Mouse (Mus musculus) C2C12 (cell line): Measurements from ENCODE around the gene Ciao2a.

ENCODE experiments used
- CEBPB ChIP-seq: IDR thresholded peaks from one replicate; pipeline ENCODE4 v1.6.1; 2011; ENCODE audit warnings: low read depth, mild to moderate bottlenecking, control low read depth, moderate library complexity
- CTCF ChIP-seq: IDR thresholded peaks from one replicate; pipeline ENCODE4 v1.5.1; 2011; ENCODE audit not compliant: control insufficient read depth, insufficient read depth, insufficient read length
- FOSL1 ChIP-seq: IDR thresholded peaks from one replicate; pipeline ENCODE4 v1.8.0; 2011; ENCODE audit warnings: mild to moderate bottlenecking, low read length; ENCODE audit not compliant: poor library complexity, insufficient read depth, severe bottlenecking
- MAX ChIP-seq: IDR thresholded peaks from one replicate; pipeline ENCODE4 v1.6.1; 2011; ENCODE audit warnings: mild to moderate bottlenecking, control low read depth
- USF1 ChIP-seq: IDR thresholded peaks from one replicate; pipeline ENCODE4 v1.6.1; 2011; ENCODE audit warnings: low read depth, mild to moderate bottlenecking, control low read depth, moderate library complexity

DNA sequence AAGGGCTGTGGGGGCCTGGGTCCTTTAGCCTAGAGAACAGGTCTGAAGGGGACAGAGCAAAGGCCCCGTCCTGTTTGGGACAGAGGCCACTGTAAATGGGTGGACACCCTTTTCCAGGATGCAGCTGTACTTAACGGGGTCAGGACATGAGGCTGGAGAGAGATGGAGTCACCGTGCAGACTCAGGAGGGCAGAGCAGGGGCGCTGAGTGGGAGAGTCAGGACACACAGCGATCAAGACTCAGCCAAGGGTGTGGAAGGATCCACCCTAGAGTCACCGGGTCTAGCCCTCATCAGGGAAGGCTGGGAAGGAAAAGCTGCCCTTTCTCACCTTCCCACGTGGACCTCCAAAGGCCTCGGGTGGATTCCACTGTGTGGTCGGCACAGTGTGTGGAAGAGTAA, 25.6 kb downstream of the Ciao2a start:
- no peak for TF ChIP-seq CTCF
- no peak for TF ChIP-seq USF1
- no peak for TF ChIP-seq FOSL1
- TF ChIP-seq CEBPB, result no peak
- TF ChIP-seq MAX, result no peak
